Mouse (Mus musculus): Measurements from ENCODE around the gene Slc6a9. TPM values are rescaled to one million over a fixed set of nuclear protein-coding genes. Genes with fewer than 3 reads are reported as not detected.
A peak's percentile ranks its signal among the peaks of the same experiment; 100 is the strongest.

Gene Slc6a9
- polyA plus RNA-seq, 1 experiment from 2014 or later, result 18.4 TPM

GRCm38 (mm10) chr4:117896031-117896430, 61.7 kb downstream of the Slc6a9 start:
- DNase-seq, result no peak
- Histone ChIP-seq H3K4me3 (replicated peaks; ENCODE audit: low read depth, low read length) (no peak overlapping the region), H3K4me2 (ENCODE audit: low read length) (no peak overlapping the region), H3K9ac (replicated peaks; ENCODE audit: low read length) (no peak overlapping the region), H3K27me3 (ENCODE audit: control insufficient read depth, insufficient read depth, low read length) (no peaks in the 10 kb centered on the region), H3K4me1 (ENCODE audit: control insufficient read depth, insufficient read depth, low read length) (0 out of 2 replicates have a peak, but pooled peaks cover 3% of the 10 kb centered on the region), H3K27ac (replicated peaks; ENCODE audit: low read depth, low read length) (no peak overlapping the region), H3K36me3 (ENCODE audit: control insufficient read depth, insufficient read depth, low read length) (peaks cover 72% of the 10 kb centered on the region), H3K9me3 (ENCODE audit: control insufficient read depth, low read length) (no peaks in the 10 kb centered on the region)
- no peak for ATAC-seq (ENCODE audit: low FRiP score, low TSS enrichment)
- WGBS, result 97% methylated on average over 6 of the region's 6 CpGs

GRCm38 (mm10) chr4:117898111-117898510, 63.8 kb downstream of the Slc6a9 start:
- 91% methylated on average over 3 of the region's 3 CpGs for WGBS
- H3K36me3 ChIP-seq (ENCODE audit: control insufficient read depth, insufficient read depth, low read length), result peaks cover 93% of the 10 kb centered on the region
- no peaks in the 10 kb centered on the region for H3K4me1 ChIP-seq (ENCODE audit: control insufficient read depth, insufficient read depth, low read length)

GRCm38 (mm10) chr4:117904094-117904493, 69.8 kb downstream of the Slc6a9 start:
- Histone ChIP-seq H3K27ac (replicated peaks; ENCODE audit: low read depth, low read length) (no peak overlapping the region), H3K4me3 (replicated peaks; ENCODE audit: low read depth, low read length) (no peak overlapping the region), H3K36me3 (ENCODE audit: control insufficient read depth, insufficient read depth, low read length) (peaks cover 75% of the 10 kb centered on the region), H3K9me3 (ENCODE audit: control insufficient read depth, low read length) (no peaks in the 10 kb centered on the region), H3K4me1 (ENCODE audit: control insufficient read depth, insufficient read depth, low read length) (peaks cover 14% of the 10 kb centered on the region), H3K27me3 (ENCODE audit: control insufficient read depth, insufficient read depth, low read length) (no peaks in the 10 kb centered on the region), H3K9ac (replicated peaks; ENCODE audit: low read length) (no peak overlapping the region), H3K4me2 (ENCODE audit: low read length) (no peak overlapping the region)
- ATAC-seq (ENCODE audit: low FRiP score, low TSS enrichment), result no peak
- 80% methylated on average over 10 of the region's 10 CpGs for WGBS
- DNase-seq, result no peak

More at GRCm38 (mm10) chr4:117898111-117898510, 63.8 kb downstream of the Slc6a9 start:
- DNase-seq (no peak), ATAC-seq (ENCODE audit: low FRiP score, low TSS enrichment) (no peak)
- H3K9ac ChIP-seq (replicated peaks; ENCODE audit: low read length), result no peak overlapping the region
- H3K27me3 ChIP-seq (ENCODE audit: control insufficient read depth, insufficient read depth, low read length), result no peaks in the 10 kb centered on the region
- H3K9me3 ChIP-seq (ENCODE audit: control insufficient read depth, low read length), result no peaks in the 10 kb centered on the region
- H3K4me2 ChIP-seq (ENCODE audit: low read length), result no peak overlapping the region
- H3K27ac ChIP-seq (replicated peaks; ENCODE audit: low read depth, low read length), result no peak overlapping the region
- no peak overlapping the region for H3K4me3 ChIP-seq (replicated peaks; ENCODE audit: low read depth, low read length)

- WGBS, result 95% methylated on average over 8 of the region's 8 CpGs
- Histone ChIP-seq H3K4me1 (ENCODE audit: control insufficient read depth, insufficient read depth, low read length) (peaks cover 21% of the 10 kb centered on the region), H3K27ac (replicated peaks; ENCODE audit: low read depth, low read length) (no peak overlapping the region), H3K36me3 (ENCODE audit: control insufficient read depth, insufficient read depth, low read length) (peaks cover 68% of the 10 kb centered on the region), H3K9ac (replicated peaks; ENCODE audit: low read length) (no peak overlapping the region), H3K27me3 (ENCODE audit: control insufficient read depth, insufficient read depth, low read length) (no peaks in the 10 kb centered on the region), H3K4me3 (replicated peaks; ENCODE audit: low read depth, low read length) (no peak overlapping the region), H3K9me3 (ENCODE audit: control insufficient read depth, low read length) (no peaks in the 10 kb centered on the region), H3K4me2 (ENCODE audit: low read length) (no peak overlapping the region)
- DNase-seq (no peak), ATAC-seq (ENCODE audit: low FRiP score, low TSS enrichment) (no peak)
These were observed 70.5 kb downstream of the Slc6a9 start for GRCm38 (mm10) chr4:117904761-117905160.

GRCm38 (mm10) chr4:117906196-117906595, 71.9 kb downstream of the Slc6a9 start:
- Histone ChIP-seq H3K9me3 (ENCODE audit: control insufficient read depth, low read length) (no peaks in the 10 kb centered on the region), H3K27me3 (ENCODE audit: control insufficient read depth, insufficient read depth, low read length) (no peaks in the 10 kb centered on the region), H3K9ac (replicated peaks; ENCODE audit: low read length) (no peak overlapping the region), H3K36me3 (ENCODE audit: control insufficient read depth, insufficient read depth, low read length) (peaks cover 61% of the 10 kb centered on the region), H3K4me1 (ENCODE audit: control insufficient read depth, insufficient read depth, low read length) (peaks cover 31% of the 10 kb centered on the region), H3K4me3 (replicated peaks; ENCODE audit: low read depth, low read length) (no peak overlapping the region), H3K27ac (replicated peaks; ENCODE audit: low read depth, low read length) (no peak overlapping the region), H3K4me2 (ENCODE audit: low read length) (no peak overlapping the region)
- ATAC-seq (ENCODE audit: low FRiP score, low TSS enrichment) (no peak), DNase-seq (no peak)
- 90% methylated on average over 3 of the region's 3 CpGs for WGBS

GRCm38 (mm10) chr4:117908834-117909453, 74.6 kb downstream of the Slc6a9 start:
- no peaks in the 10 kb centered on the region for H3K27me3 ChIP-seq (ENCODE audit: control insufficient read depth, insufficient read depth, low read length)
- ATAC-seq (ENCODE audit: low FRiP score, low TSS enrichment), result no peak
- DNase-seq, result peak; percentile 76
- peak overlapping the region; percentile 51 for H3K4me2 ChIP-seq (ENCODE audit: low read length)
- H3K9me3 ChIP-seq (ENCODE audit: control insufficient read depth, low read length), result no peaks in the 10 kb centered on the region
- 57% methylated on average over 8 of the region's 8 CpGs for WGBS
- H3K4me3 ChIP-seq (replicated peaks; ENCODE audit: low read depth, low read length), result 0 out of 2 replicates have a peak overlapping the region, but pooled peaks have one; percentile 15
- peak overlapping the region; percentile 78 for H3K27ac ChIP-seq (replicated peaks; ENCODE audit: low read depth, low read length)
- peak overlapping the region; percentile 37; the same call in 1 of the 2 replicates for H3K9ac ChIP-seq (replicated peaks; ENCODE audit: low read length)
- peaks cover 48% of the 10 kb centered on the region for H3K4me1 ChIP-seq (ENCODE audit: control insufficient read depth, insufficient read depth, low read length)
- H3K36me3 ChIP-seq (ENCODE audit: control insufficient read depth, insufficient read depth, low read length), result peaks cover 44% of the 10 kb centered on the region

- H3K9ac ChIP-seq (replicated peaks; ENCODE audit: low read length), result no peak overlapping the region
These were observed 77.8 kb downstream of the Slc6a9 start for GRCm38 (mm10) chr4:117912131-117912561.

GRCm38 (mm10) chr4:117912685-117913273, 78.5 kb downstream of the Slc6a9 start:
- Histone ChIP-seq H3K4me1 (ENCODE audit: control insufficient read depth, insufficient read depth, low read length) (peaks cover 58% of the 10 kb centered on the region), H3K27ac (replicated peaks; ENCODE audit: low read depth, low read length) (no peak overlapping the region), H3K9me3 (ENCODE audit: control insufficient read depth, low read length) (no peaks in the 10 kb centered on the region), H3K4me2 (ENCODE audit: low read length) (peak overlapping the region; percentile 99), H3K27me3 (ENCODE audit: control insufficient read depth, insufficient read depth, low read length) (no peaks in the 10 kb centered on the region), H3K4me3 (replicated peaks; ENCODE audit: low read depth, low read length) (peak overlapping the region; percentile 85), H3K9ac (replicated peaks; ENCODE audit: low read length) (peak overlapping the region; percentile 3; the same call in 1 of the 2 replicates), H3K36me3 (ENCODE audit: control insufficient read depth, insufficient read depth, low read length) (peaks cover 17% of the 10 kb centered on the region)
- ATAC-seq (ENCODE audit: low FRiP score, low TSS enrichment) (no peak), DNase-seq (no peak)
- 63% methylated on average over 7 of the region's 7 CpGs for WGBS

More at GRCm38 (mm10) chr4:117912131-117912561, 77.8 kb downstream of the Slc6a9 start:
- H3K36me3 ChIP-seq (ENCODE audit: control insufficient read depth, insufficient read depth, low read length), result peaks cover 17% of the 10 kb centered on the region
- H3K4me3 ChIP-seq (replicated peaks; ENCODE audit: low read depth, low read length), result no peak overlapping the region
- no peak overlapping the region for H3K27ac ChIP-seq (replicated peaks; ENCODE audit: low read depth, low read length)
- no peaks in the 10 kb centered on the region for H3K9me3 ChIP-seq (ENCODE audit: control insufficient read depth, low read length)
- WGBS, result 91% methylated on average over 13 of the region's 13 CpGs
- ATAC-seq (ENCODE audit: low FRiP score, low TSS enrichment) (no peak), DNase-seq (no peak)
- H3K27me3 ChIP-seq (ENCODE audit: control insufficient read depth, insufficient read depth, low read length), result no peaks in the 10 kb centered on the region
- no peak overlapping the region for H3K4me2 ChIP-seq (ENCODE audit: low read length)
- H3K4me1 ChIP-seq (ENCODE audit: control insufficient read depth, insufficient read depth, low read length), result peaks cover 59% of the 10 kb centered on the region

- Histone ChIP-seq H3K9ac (replicated peaks; ENCODE audit: low read length) (peak overlapping the region; percentile 3; the same call in 1 of the 2 replicates), H3K4me2 (ENCODE audit: low read length) (peak overlapping the region; percentile 99), H3K4me3 (replicated peaks; ENCODE audit: low read depth, low read length) (peak overlapping the region; percentile 85), H3K4me1 (ENCODE audit: control insufficient read depth, insufficient read depth, low read length) (peaks cover 52% of the 10 kb centered on the region), H3K27ac (replicated peaks; ENCODE audit: low read depth, low read length) (no peak overlapping the region), H3K27me3 (ENCODE audit: control insufficient read depth, insufficient read depth, low read length) (no peaks in the 10 kb centered on the region), H3K36me3 (ENCODE audit: control insufficient read depth, insufficient read depth, low read length) (peaks cover 17% of the 10 kb centered on the region), H3K9me3 (ENCODE audit: control insufficient read depth, low read length) (no peaks in the 10 kb centered on the region)
- WGBS, result 46% methylated on average over 3 of the region's 3 CpGs
- DNase-seq (no peak), ATAC-seq (ENCODE audit: low FRiP score, low TSS enrichment) (no peak)
These were observed 79.1 kb downstream of the Slc6a9 start for GRCm38 (mm10) chr4:117913421-117913820.
